Mouse (Mus musculus) stomach, embryonic 16.5 days (tissue): ENCODE measurements around the gene Krt88. TPM values are rescaled to one million over a fixed set of nuclear protein-coding genes. Genes with fewer than 3 reads are reported as not detected.
A peak's percentile ranks its signal among the peaks of the same experiment; 100 is the strongest.

Source experiments
- ATAC-seq: fragments of 200-750 bp; cut with Nextera tagmentation; 2 replicates; pipeline ENCODE4 v1.8.0; 2017; ENCODE audit warnings: moderate number of reproducible peaks, moderate TSS enrichment; ENCODE audit not compliant: insufficient read depth, low FRiP score
- H3K27ac ChIP-seq: fragments of 300-500 bp; sonication (generic); 2 replicates; pipeline ENCODE4 v1.5.1; 2014; ENCODE audit warnings: low read length
- H3K27me3 ChIP-seq: fragments of 300-500 bp; sonication (generic); 2 replicates; pipeline ENCODE4 v1.6.1; 2014; ENCODE audit warnings: low read length, control low read depth, mixed read lengths; ENCODE audit not compliant: control insufficient read depth, insufficient read depth
- H3K36me3 ChIP-seq: fragments of 300-500 bp; sonication (generic); 2 replicates; pipeline ENCODE4 v1.6.1; 2014; ENCODE audit warnings: low read length; ENCODE audit not compliant: control insufficient read depth, insufficient read depth
- H3K4me1 ChIP-seq: fragments of 300-500 bp; sonication (generic); 2 replicates; pipeline ENCODE4 v1.6.1; 2014; ENCODE audit warnings: low read length, control low read depth, mixed read lengths; ENCODE audit not compliant: control insufficient read depth, insufficient read depth
- H3K4me2 ChIP-seq: fragments of 300-500 bp; sonication (generic); 2 replicates; pipeline ENCODE4 v1.6.1; 2014; ENCODE audit warnings: low read depth, low read length, mixed read lengths
- H3K4me3 ChIP-seq: fragments of 300-500 bp; sonication (generic); replicated peaks from 2 replicates; pipeline ENCODE4 v1.5.1; 2014; ENCODE audit warnings: mild to moderate bottlenecking, low read length
- H3K9ac ChIP-seq: fragments of 300-500 bp; sonication (generic); 2 replicates; pipeline ENCODE4 v1.6.1; 2014; ENCODE audit warnings: low read length
- H3K9me3 ChIP-seq: fragments of 300-500 bp; sonication (generic); replicated peaks from 2 replicates; pipeline ENCODE4 v1.6.1; 2016; ENCODE audit warnings: low read length, control low read depth; ENCODE audit not compliant: control insufficient read depth
- WGBS: fragments of 180-500 bp; shearing (Covaris S2); extraction: QIAGEN DNeasy Blood & Tissue Kit; methylation state at CpG from one replicate; pipeline ENCODE4 v1.1.7; 2014; 5-methylcytosine and 5-hydroxymethylcytosine counted together
- polyA plus RNA-seq: library from polyadenylated mRNA; unstranded; fragments of >200 nt; fragmentation: Nextera tagmentation; extraction: Ambion mirVana; gene quantifications from 2 replicates; pipeline ENCODE4 v1.2.1, GENCODE M21; 2015

Krt88 gene
- polyA plus RNA-seq, 1 experiment from 2014 or later: 0.15 TPM

DNA sequence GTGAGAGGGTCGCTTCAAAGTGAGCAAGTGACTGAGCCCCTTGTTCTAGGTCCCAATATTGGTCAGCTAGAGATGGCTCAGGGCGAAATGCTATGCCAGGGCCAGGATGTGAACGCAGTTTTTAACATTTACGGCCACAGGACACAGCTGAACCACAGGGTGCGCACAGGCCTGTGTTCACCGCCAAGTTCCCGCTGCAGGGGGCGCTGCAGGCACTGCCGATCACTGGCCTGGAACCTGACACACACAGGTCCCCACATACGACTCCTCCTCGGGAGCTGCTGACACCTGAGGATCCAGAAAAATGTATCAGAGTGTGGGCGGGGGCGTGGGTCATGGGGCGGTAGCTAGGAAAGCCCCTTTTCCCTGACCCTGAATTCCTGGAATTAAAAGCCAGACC, 11.7 kb downstream of the Krt88 start:
- H3K4me3 ChIP-seq: no peak overlapping the region
- 0 out of 2 replicates have a peak, but pooled peaks cover 2% of the 10 kb centered on the region for H3K9me3 ChIP-seq
- no peaks in the 10 kb centered on the region for H3K27me3 ChIP-seq
- H3K4me2 ChIP-seq: no peak overlapping the region
- ATAC-seq: no peak
- WGBS: 78% methylated on average over 14 of the region's 14 CpGs
- H3K36me3 ChIP-seq: no peaks in the 10 kb centered on the region
- H3K4me1 ChIP-seq: no peaks in the 10 kb centered on the region
- H3K27ac ChIP-seq: no peak overlapping the region
- H3K9ac ChIP-seq: no peak overlapping the region

DNA sequence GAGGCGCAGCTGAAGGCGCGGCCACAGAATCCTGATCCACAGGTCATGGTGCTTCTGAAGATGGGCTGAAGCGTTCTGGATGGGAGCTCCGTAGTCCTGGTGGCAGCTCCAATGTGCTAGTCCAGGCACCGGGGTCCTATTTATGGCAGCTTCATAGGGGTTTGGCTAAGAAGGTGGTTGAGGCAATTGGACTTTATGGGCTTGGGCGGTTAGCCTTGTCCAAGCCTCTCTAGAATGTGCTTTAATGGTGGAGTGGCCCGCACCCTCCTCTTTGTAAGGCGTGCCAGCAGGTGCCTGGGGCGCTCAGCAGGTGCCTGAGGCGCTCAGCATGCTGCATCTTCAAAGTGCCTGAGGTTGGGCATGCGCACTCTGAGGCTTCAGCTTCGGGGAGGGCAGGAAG, 16.1 kb downstream of the Krt88 start, which contains the start of gene Krt81:
Gene Krt81, minus strand, starts transcription at position 101 of the 400 bp plus-strand sequence.
- Histone ChIP-seq H3K9ac (no peak within 1 kb of the TSS), H3K4me1 (no peaks in the 10 kb centered on the region), H3K36me3 (no peaks in the 10 kb centered on the region), H3K4me2 (no peak within 1 kb of the TSS), H3K9me3 (no peaks in the 10 kb centered on the region), H3K27me3 (no peaks in the 10 kb centered on the region), H3K27ac (no peak within 1 kb of the TSS), H3K4me3 (no peak within 1 kb of the TSS)
- ATAC-seq: no peak
- WGBS: 78% methylated on average over 13 of the region's 13 CpGs

DNA sequence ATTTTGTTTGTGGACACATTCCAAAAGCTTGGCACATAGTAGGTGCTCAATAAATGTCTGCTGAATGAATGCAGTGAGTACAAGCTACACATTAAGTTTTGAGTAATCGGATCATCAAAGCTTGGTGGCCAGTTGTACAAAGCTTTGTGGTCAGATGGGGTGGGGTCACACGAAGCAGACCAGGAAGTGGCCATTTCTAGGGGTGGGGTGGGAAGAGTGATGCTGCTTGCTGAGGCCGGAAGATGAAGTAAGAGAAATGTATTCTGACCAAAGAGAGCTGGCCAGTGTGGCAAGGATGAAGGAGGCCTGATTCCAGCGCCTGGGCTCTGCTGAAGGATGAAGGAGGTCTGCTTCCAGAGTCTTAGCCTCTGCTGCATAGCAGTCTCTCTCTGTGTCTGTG, 21.5 kb downstream of the Krt88 start:
- Histone ChIP-seq H3K27me3 (no peaks in the 10 kb centered on the region), H3K9me3 (no peaks in the 10 kb centered on the region), H3K9ac (no peak overlapping the region), H3K36me3 (no peaks in the 10 kb centered on the region), H3K4me2 (no peak overlapping the region), H3K4me1 (no peaks in the 10 kb centered on the region), H3K4me3 (no peak overlapping the region), H3K27ac (no peak overlapping the region)
- ATAC-seq: no peak
- 81% methylated on average over 4 of the region's 4 CpGs for WGBS

DNA sequence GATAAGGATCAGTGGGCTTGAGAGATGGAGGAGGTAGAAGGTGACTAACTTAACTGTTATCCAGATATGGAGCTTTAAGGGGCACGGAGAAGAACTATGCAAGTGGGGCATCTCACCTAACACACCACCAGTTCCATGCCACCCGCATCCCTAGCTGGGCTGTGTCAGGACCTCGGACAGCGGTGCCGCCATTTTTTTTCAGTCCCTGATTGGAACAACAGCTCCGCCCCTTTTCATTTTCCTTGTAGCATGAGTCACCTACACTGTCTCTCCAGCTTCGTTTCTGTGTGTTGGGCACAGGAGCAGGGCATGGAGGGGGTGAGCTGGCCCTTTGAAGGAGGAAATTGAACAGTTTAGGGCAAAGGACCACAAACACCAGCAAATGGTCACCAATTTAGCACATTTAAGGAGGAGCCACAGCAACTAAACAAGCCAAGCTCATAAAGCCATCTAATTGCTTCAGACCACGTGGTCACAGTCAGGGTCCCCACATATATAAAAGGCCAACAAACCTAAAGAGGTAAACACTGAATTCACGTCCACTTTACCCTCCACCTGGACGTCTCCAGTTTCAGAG, 25.5 kb downstream of the Krt88 start, which contains the start of gene Krt86:
Gene Krt86, plus strand, starts transcription at position 527 of the 577 bp plus-strand sequence.
- no peak within 1 kb of the TSS for H3K27ac ChIP-seq
- H3K4me2 ChIP-seq: no peak within 1 kb of the TSS
- no peak for ATAC-seq
- no peaks in the 10 kb centered on the region for H3K36me3 ChIP-seq
- no peaks in the 10 kb centered on the region for H3K4me1 ChIP-seq
- H3K9me3 ChIP-seq: no peaks in the 10 kb centered on the region
- H3K4me3 ChIP-seq: no peak within 1 kb of the TSS
- WGBS: 25% methylated on average over 10 of the region's 10 CpGs
- H3K27me3 ChIP-seq: no peaks in the 10 kb centered on the region
- no peak within 1 kb of the TSS for H3K9ac ChIP-seq

DNA sequence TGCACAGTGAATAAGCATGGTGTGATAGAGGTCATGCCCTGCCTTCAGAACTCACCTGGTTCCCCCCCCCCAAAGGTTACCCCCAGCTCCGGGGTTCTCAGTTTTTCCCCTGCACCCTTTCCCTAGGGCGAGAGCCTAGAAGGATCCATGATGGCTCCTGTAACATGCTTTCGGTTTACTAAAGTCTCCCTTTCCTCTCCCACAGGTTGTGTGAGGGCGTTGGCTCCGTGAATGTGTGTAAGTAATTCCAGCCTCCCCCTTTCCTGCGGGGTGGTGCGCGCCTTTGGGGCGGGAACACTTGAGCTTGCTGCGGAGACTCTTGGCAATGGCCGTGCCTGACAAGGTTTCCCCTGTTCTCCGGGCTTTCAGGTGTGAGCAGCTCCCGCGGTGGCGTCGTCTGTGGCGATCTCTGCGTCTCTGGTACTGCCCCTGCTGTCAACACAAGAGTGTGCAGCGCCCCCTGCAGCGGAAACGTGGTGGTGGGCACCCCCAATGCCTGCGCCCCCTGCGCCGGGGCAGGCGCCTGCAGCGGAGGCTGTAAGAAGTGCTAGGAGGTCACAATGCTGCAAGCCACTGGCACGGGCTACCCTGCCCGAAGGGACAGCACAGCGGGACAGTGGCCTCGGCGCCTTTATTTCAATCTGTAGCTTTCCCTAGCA, 31.6 kb downstream of the Krt88 start:
- WGBS: 7% methylated on average over 31 of the region's 31 CpGs
- Histone ChIP-seq H3K4me3 (peak overlapping the region; percentile 38), H3K36me3 (no peaks in the 10 kb centered on the region), H3K4me2 (peak overlapping the region; percentile 57), H3K4me1 (peaks cover 3% of the 10 kb centered on the region; the same call in 1 of the 2 replicates), H3K9me3 (no peaks in the 10 kb centered on the region), H3K27ac (no peak overlapping the region), H3K9ac (peak overlapping the region; percentile 42; the same call in 1 of the 2 replicates), H3K27me3 (0 out of 2 replicates have a peak, but pooled peaks cover 4% of the 10 kb centered on the region)
- peak; percentile 49; the same call in 1 of the 2 replicates for ATAC-seq

DNA sequence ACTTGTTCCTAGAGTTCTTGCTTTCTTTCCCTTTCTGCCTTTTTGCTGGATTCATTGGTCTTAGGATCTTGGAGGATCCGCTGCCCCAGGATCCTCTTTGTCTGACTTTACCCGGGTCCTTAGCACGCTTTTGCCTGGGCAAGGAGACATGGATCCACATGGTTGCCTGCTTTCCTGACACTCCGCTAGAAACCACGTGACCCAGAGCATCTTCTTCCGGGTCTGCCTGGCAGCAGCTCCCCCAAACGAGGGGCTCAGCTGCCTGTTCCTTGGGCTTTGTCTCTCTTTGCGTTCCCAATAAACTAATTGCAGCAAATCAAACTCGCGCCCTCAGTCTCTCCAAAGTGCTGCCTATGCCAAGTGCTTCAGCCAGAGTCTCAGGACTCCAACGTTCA, 32.1 kb downstream of the Krt88 start:
- Histone ChIP-seq H3K36me3 (no peaks in the 10 kb centered on the region), H3K4me1 (peaks cover 3% of the 10 kb centered on the region; the same call in 1 of the 2 replicates), H3K4me3 (peak overlapping the region; percentile 38), H3K4me2 (peak overlapping the region; percentile 57), H3K27me3 (0 out of 2 replicates have a peak, but pooled peaks cover 4% of the 10 kb centered on the region), H3K27ac (no peak overlapping the region), H3K9me3 (no peaks in the 10 kb centered on the region), H3K9ac (0 out of 2 replicates have a peak overlapping the region, but pooled peaks have one; percentile 42)
- no peak for ATAC-seq
- 29% methylated on average over 11 of the region's 11 CpGs for WGBS

DNA sequence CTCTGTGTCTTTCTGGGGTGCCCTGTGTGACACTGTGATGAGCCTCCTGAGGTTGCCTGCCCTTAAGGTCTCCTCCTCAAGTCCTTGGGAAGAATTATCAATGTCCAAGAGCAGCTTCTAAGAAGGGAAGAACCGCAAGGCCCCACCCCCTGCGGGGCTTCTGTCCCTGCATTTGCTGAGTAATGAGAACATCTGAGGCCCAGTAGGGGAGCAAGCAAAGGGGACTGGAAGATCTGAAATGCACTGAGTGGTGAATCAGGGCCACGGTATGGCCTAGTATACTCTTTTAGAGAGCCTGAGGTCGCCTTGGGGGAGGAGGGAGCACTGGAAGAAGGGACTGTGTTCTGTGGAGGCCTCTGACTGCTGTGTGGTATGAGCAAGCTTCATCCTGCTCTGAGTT, 34.5 kb downstream of the Krt88 start:
- WGBS: 31% methylated on average over 4 of the region's 4 CpGs
- Histone ChIP-seq H3K4me2 (no peak overlapping the region), H3K27me3 (0 out of 2 replicates have a peak, but pooled peaks cover 4% of the 10 kb centered on the region), H3K27ac (no peak overlapping the region), H3K4me3 (no peak overlapping the region), H3K9me3 (no peaks in the 10 kb centered on the region), H3K9ac (no peak overlapping the region), H3K4me1 (peaks cover 3% of the 10 kb centered on the region; the same call in 1 of the 2 replicates), H3K36me3 (no peaks in the 10 kb centered on the region)
- ATAC-seq: no peak

DNA sequence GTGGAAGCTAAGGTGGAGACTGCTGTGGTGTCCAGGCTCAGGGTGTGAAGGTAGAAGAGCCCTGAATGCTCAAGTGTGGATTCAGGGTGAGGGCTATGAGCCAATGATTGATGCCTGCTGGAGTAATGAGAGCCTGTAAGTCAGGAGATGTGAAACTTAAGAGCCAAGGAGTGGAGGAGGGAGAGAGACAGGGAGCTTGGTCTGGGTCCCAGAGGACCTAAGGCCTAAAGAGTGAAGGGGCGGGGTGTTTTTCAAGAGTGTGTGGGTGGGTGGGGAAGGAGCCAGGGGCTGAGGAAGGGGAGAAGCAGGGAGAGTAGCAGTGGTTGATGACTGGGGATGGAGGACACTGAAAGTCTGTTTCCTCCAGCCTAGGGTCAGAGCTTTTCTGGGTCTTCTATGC, 36.1 kb downstream of the Krt88 start:
- Histone ChIP-seq H3K27ac (no peak overlapping the region), H3K27me3 (0 out of 2 replicates have a peak, but pooled peaks cover 3% of the 10 kb centered on the region), H3K4me1 (peaks cover 3% of the 10 kb centered on the region; the same call in 1 of the 2 replicates), H3K4me3 (no peak overlapping the region), H3K9me3 (no peaks in the 10 kb centered on the region), H3K9ac (no peak overlapping the region), H3K4me2 (no peak overlapping the region), H3K36me3 (no peaks in the 10 kb centered on the region)
- no peak for ATAC-seq
- 78% methylated on average over 1 of the region's 1 CpGs for WGBS

DNA sequence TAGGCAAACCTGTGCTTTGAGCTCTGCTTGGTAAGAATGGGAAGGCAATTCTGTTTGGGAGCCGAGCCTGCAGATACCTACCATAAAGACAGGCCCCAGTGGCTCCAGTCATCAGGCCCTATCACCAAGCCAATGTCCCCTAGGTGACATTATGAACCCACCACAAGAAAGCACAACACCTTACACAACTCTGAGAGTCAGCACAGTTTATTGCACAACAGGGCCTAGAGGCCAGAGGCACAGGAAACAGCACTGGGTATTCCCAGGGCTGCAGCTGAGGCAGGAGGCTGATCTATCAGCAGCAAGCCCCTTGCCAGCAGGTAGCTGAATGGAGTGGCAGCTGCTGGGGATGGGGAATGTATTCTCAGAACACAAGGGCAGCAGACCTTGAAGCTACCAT, 37.4 kb downstream of the Krt88 start:
- H3K9ac ChIP-seq: no peak overlapping the region
- no peaks in the 10 kb centered on the region for H3K36me3 ChIP-seq
- H3K4me1 ChIP-seq: peaks cover 3% of the 10 kb centered on the region; the same call in 1 of the 2 replicates
- H3K27me3 ChIP-seq: no peaks in the 10 kb centered on the region
- H3K27ac ChIP-seq: no peak overlapping the region
- no peaks in the 10 kb centered on the region for H3K9me3 ChIP-seq
- no peak overlapping the region for H3K4me3 ChIP-seq
- ATAC-seq: no peak
- WGBS: 80% methylated on average over 1 of the region's 1 CpGs
- no peak overlapping the region for H3K4me2 ChIP-seq
